Mouse (Mus musculus): Measurements from ENCODE around the gene Krt24. TPM values are rescaled to one million over a fixed set of nuclear protein-coding genes. Genes with fewer than 3 reads are reported as not detected.
A peak's percentile ranks its signal among the peaks of the same experiment; 100 is the strongest.
"Not testable (repeated sequence)": the region's sequence is repeated elsewhere in the genome, so short reads cannot be mapped to it uniquely, and the experiment has no call there.

The Krt24 gene
- polyA plus RNA-seq, 1 experiment from 2014 or later, result not detected

- Histone ChIP-seq H3K4me2 (no peak overlapping the region), H3K4me3 (no peak overlapping the region), H3K9me3 (replicated peaks) (no peaks in the 10 kb centered on the region), H3K9ac (no peak overlapping the region), H3K4me1 (replicated peaks) (peaks cover 4% of the 10 kb centered on the region; the same call in 1 of the 2 replicates), H3K27ac (ENCODE audit: poor library complexity, severe bottlenecking) (no peak overlapping the region), H3K27me3 (replicated peaks) (no peaks in the 10 kb centered on the region), H3K36me3 (no peaks in the 10 kb centered on the region)
- ATAC-seq (ENCODE audit: insufficient number of reproducible peaks, low FRiP score), result no peak
- 52% methylated on average over 2 of the region's 2 CpGs for WGBS
Observed at GRCm38 (mm10) chr11:99253893-99254292, 31.2 kb downstream of the Krt24 start.

GRCm38 (mm10) chr11:99252671-99253070, 32.4 kb downstream of the Krt24 start:
- H3K4me2 ChIP-seq, result no peak overlapping the region
- 74% methylated on average over 8 of the region's 8 CpGs for WGBS
- H3K9ac ChIP-seq, result no peak overlapping the region
- H3K4me3 ChIP-seq, result no peak overlapping the region
- H3K36me3 ChIP-seq, result no peaks in the 10 kb centered on the region
- H3K9me3 ChIP-seq (replicated peaks), result no peaks in the 10 kb centered on the region
- H3K27me3 ChIP-seq (replicated peaks), result no peaks in the 10 kb centered on the region
- no peak overlapping the region for H3K27ac ChIP-seq (ENCODE audit: poor library complexity, severe bottlenecking)
- H3K4me1 ChIP-seq (replicated peaks), result peaks cover 4% of the 10 kb centered on the region; the same call in 1 of the 2 replicates
- ATAC-seq (ENCODE audit: insufficient number of reproducible peaks, low FRiP score), result no peak

GRCm38 (mm10) chr11:99250666-99251065, 34.4 kb downstream of the Krt24 start:
- H3K4me2 ChIP-seq, result no peak overlapping the region
- ATAC-seq (ENCODE audit: insufficient number of reproducible peaks, low FRiP score), result no peak
- no peaks in the 10 kb centered on the region for H3K27me3 ChIP-seq (replicated peaks)
- 65% methylated on average over 3 of the region's 3 CpGs for WGBS
- H3K4me3 ChIP-seq, result no peak overlapping the region
- H3K36me3 ChIP-seq, result no peaks in the 10 kb centered on the region
- H3K4me1 ChIP-seq (replicated peaks), result peaks cover 4% of the 10 kb centered on the region; the same call in 1 of the 2 replicates
- no peak overlapping the region for H3K27ac ChIP-seq (ENCODE audit: poor library complexity, severe bottlenecking)
- no peaks in the 10 kb centered on the region for H3K9me3 ChIP-seq (replicated peaks)
- H3K9ac ChIP-seq, result no peak overlapping the region

- 32% methylated on average over 5 of the region's 5 CpGs for WGBS
- H3K27ac ChIP-seq (ENCODE audit: poor library complexity, severe bottlenecking), result no peak overlapping the region
- H3K36me3 ChIP-seq, result no peaks in the 10 kb centered on the region
- H3K4me1 ChIP-seq (replicated peaks), result peaks cover 4% of the 10 kb centered on the region; the same call in 1 of the 2 replicates
- no peak for ATAC-seq (ENCODE audit: insufficient number of reproducible peaks, low FRiP score)
- H3K27me3 ChIP-seq (replicated peaks), result no peaks in the 10 kb centered on the region
- no peaks in the 10 kb centered on the region for H3K9me3 ChIP-seq (replicated peaks)
- peak overlapping the region; percentile 22; the same call in 1 of the 2 replicates for H3K9ac ChIP-seq
- no peak overlapping the region for H3K4me2 ChIP-seq
- H3K4me3 ChIP-seq, result no peak overlapping the region
Observed at GRCm38 (mm10) chr11:99250241-99250640, 34.8 kb downstream of the Krt24 start.

GRCm38 (mm10) chr11:99249115-99249514, 35.9 kb downstream of the Krt24 start:
- Histone ChIP-seq H3K27ac (ENCODE audit: poor library complexity, severe bottlenecking) (no peak overlapping the region), H3K9ac (no peak overlapping the region), H3K4me3 (no peak overlapping the region), H3K4me1 (replicated peaks) (peaks cover 5% of the 10 kb centered on the region; the same call in 1 of the 2 replicates), H3K9me3 (replicated peaks) (no peaks in the 10 kb centered on the region), H3K4me2 (no peak overlapping the region), H3K27me3 (replicated peaks) (no peaks in the 10 kb centered on the region), H3K36me3 (no peaks in the 10 kb centered on the region)
- WGBS, result 60% methylated on average over 4 of the region's 4 CpGs
- ATAC-seq (ENCODE audit: insufficient number of reproducible peaks, low FRiP score), result no peak

- H3K4me1 ChIP-seq (replicated peaks), result peaks cover 10% of the 10 kb centered on the region
- H3K4me3 ChIP-seq, result no peak overlapping the region
- no peaks in the 10 kb centered on the region for H3K9me3 ChIP-seq (replicated peaks)
- no peak overlapping the region for H3K4me2 ChIP-seq
- ATAC-seq (ENCODE audit: insufficient number of reproducible peaks, low FRiP score), result no peak
- no peaks in the 10 kb centered on the region for H3K27me3 ChIP-seq (replicated peaks)
- WGBS, result 85% methylated on average over 4 of the region's 4 CpGs
- H3K9ac ChIP-seq, result no peak overlapping the region
- H3K36me3 ChIP-seq, result no peaks in the 10 kb centered on the region
- H3K27ac ChIP-seq (ENCODE audit: poor library complexity, severe bottlenecking), result no peak overlapping the region
Observed at GRCm38 (mm10) chr11:99247916-99248315, 37.1 kb downstream of the Krt24 start.

GRCm38 (mm10) chr11:99244519-99244918, 40.5 kb downstream of the Krt24 start:
- H3K4me1 ChIP-seq (replicated peaks); H3K36me3 ChIP-seq; ATAC-seq (ENCODE audit: insufficient number of reproducible peaks, low FRiP score); H3K27me3 ChIP-seq (replicated peaks); H3K9me3 ChIP-seq (replicated peaks); H3K4me3 ChIP-seq; H3K27ac ChIP-seq (ENCODE audit: poor library complexity, severe bottlenecking); H3K9ac ChIP-seq: not testable (repeated sequence)
- 49% methylated on average over 3 of the region's 3 CpGs for WGBS
- H3K4me2 ChIP-seq, result peak overlapping the region; percentile 80; the same call in 1 of the 2 replicates

GRCm38 (mm10) chr11:99243820-99244374, 41.2 kb downstream of the Krt24 start, which contains the start of gene Krt222:
TSS of gene Krt222 (minus strand) at chr11:99244085.
- ATAC-seq (ENCODE audit: insufficient number of reproducible peaks, low FRiP score), result no peak
- H3K9me3 ChIP-seq (replicated peaks), result no peaks in the 10 kb centered on the region
- peak within 1 kb of the TSS; percentile 43 for H3K4me3 ChIP-seq
- H3K4me2 ChIP-seq, result peak within 1 kb of the TSS; percentile 80
- H3K4me1 ChIP-seq (replicated peaks), result peaks cover 6% of the 10 kb centered on the region
- 2% methylated on average over 17 of the region's 17 CpGs for WGBS
- peak within 1 kb of the TSS; percentile 16 for H3K9ac ChIP-seq
- no peaks in the 10 kb centered on the region for H3K27me3 ChIP-seq (replicated peaks)
- H3K36me3 ChIP-seq, result no peaks in the 10 kb centered on the region
- 0 out of 2 replicates have a peak within 1 kb of the TSS, but pooled peaks have one; percentile 18 for H3K27ac ChIP-seq (ENCODE audit: poor library complexity, severe bottlenecking)

GRCm38 (mm10) chr11:99243200-99243819, 41.8 kb downstream of the Krt24 start:
- 0 out of 2 replicates have a peak overlapping the region, but pooled peaks have one; percentile 18 for H3K27ac ChIP-seq (ENCODE audit: poor library complexity, severe bottlenecking)
- ATAC-seq (ENCODE audit: insufficient number of reproducible peaks, low FRiP score), result no peak
- H3K4me2 ChIP-seq, result peak overlapping the region; percentile 80
- no peaks in the 10 kb centered on the region for H3K27me3 ChIP-seq (replicated peaks)
- H3K9me3 ChIP-seq (replicated peaks), result no peaks in the 10 kb centered on the region
- H3K4me1 ChIP-seq (replicated peaks), result peaks cover 10% of the 10 kb centered on the region
- H3K4me3 ChIP-seq, result peak overlapping the region; percentile 43
- no peaks in the 10 kb centered on the region for H3K36me3 ChIP-seq
- 76% methylated on average over 3 of the region's 3 CpGs for WGBS
- peak overlapping the region; percentile 16; the same call in 1 of the 2 replicates for H3K9ac ChIP-seq

GRCm38 (mm10) chr11:99242056-99242455, 43.0 kb downstream of the Krt24 start:
- H3K9me3 ChIP-seq (replicated peaks), result no peaks in the 10 kb centered on the region
- H3K27ac ChIP-seq (ENCODE audit: poor library complexity, severe bottlenecking), result no peak overlapping the region
- H3K27me3 ChIP-seq (replicated peaks), result no peaks in the 10 kb centered on the region
- H3K4me3 ChIP-seq, result no peak overlapping the region
- no peak overlapping the region for H3K4me2 ChIP-seq
- no peak for ATAC-seq (ENCODE audit: insufficient number of reproducible peaks, low FRiP score)
- WGBS, result 63% methylated on average over 5 of the region's 5 CpGs
- no peaks in the 10 kb centered on the region for H3K36me3 ChIP-seq
- peaks cover 12% of the 10 kb centered on the region for H3K4me1 ChIP-seq (replicated peaks)
- no peak overlapping the region for H3K9ac ChIP-seq

GRCm38 (mm10) chr11:99238468-99238867, 46.6 kb downstream of the Krt24 start:
- peak overlapping the region; percentile 35; the same call in 1 of the 2 replicates for H3K4me2 ChIP-seq
- H3K4me3 ChIP-seq, result no peak overlapping the region
- 32% methylated on average over 14 of the region's 14 CpGs for WGBS
- ATAC-seq (ENCODE audit: insufficient number of reproducible peaks, low FRiP score), result no peak
- H3K36me3 ChIP-seq, result no peaks in the 10 kb centered on the region
- H3K9me3 ChIP-seq (replicated peaks), result no peaks in the 10 kb centered on the region
- no peaks in the 10 kb centered on the region for H3K27me3 ChIP-seq (replicated peaks)
- no peak overlapping the region for H3K9ac ChIP-seq
- H3K27ac ChIP-seq (ENCODE audit: poor library complexity, severe bottlenecking), result no peak overlapping the region
- H3K4me1 ChIP-seq (replicated peaks), result peaks cover 6% of the 10 kb centered on the region; the same call in 1 of the 2 replicates

Measured in heart, embryonic 12.5 days (tissue).